Mouse (Mus musculus): ENCODE results near the gene Adap2. TPM values are rescaled to one million over a fixed set of nuclear protein-coding genes. Genes with fewer than 3 reads are reported as not detected.
"Not testable (repeated sequence)": the region's sequence is repeated elsewhere in the genome, so short reads cannot be mapped to it uniquely, and the experiment has no call there.

Gene Adap2
- under 1 TPM in 1 of 2 experiments, not detected in 1; 0.17 TPM for polyA plus RNA-seq (2017; shearing (Covaris generic))

DNA sequence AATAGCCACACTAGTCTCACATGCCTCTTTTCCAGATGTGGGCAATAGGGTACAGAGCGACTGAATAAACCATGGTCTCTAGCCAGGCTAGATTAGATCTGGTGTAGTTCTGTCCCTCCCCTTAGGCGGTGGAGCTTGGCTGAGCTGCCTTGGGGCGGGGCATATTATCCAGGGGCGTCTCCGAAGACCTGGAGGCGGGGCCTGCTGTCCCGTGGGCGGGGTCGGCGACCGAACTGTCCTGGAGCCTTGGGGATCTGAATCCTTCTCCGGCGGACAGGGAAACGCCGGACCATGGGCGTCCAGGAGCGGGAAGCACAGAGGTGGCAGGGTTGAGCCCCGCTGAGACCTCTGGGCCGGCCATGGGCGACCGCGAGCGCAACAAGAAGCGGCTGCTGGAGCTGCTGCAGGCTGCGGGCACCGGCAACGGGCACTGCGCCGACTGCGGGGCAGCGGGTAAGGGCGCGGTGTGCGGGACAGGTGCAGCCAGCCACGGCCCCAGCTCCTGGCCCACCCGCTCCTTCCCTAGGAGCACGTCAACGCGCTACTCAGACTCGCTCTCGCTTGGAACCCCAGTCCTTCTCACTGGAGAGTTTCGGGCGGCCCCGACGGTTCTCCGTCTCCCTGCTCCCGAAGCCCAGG is at the start of gene Adap2:
Adap2 (plus strand) TSS at position 249 of the 639 bp plus-strand sequence.
- peak; percentile 98 for ATAC-seq

DNA sequence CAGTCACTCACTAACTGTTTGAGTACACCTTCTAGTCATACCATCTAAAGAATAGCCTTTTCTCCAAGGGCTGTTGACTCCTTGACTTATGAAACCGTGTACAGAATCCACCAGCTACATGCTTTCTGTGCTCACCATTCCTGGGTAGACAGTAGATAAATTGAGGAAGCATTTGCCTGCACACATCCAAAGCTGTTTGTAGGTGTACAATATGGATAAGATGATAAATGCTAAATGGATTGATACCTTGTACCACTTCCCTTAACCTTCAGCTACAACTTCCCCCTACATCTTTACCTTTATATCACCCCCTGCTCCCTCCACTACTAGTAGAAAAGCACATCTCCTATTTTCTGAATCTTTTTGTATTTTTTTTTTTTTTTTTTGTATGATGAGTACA is 49.5 kb upstream of the Adap2 start:
- no peak for ATAC-seq

- ATAC-seq = no peak
These were observed 37.5 kb upstream of the Adap2 start for GRCm38 (mm10) chr11:80116411-80116810.

DNA sequence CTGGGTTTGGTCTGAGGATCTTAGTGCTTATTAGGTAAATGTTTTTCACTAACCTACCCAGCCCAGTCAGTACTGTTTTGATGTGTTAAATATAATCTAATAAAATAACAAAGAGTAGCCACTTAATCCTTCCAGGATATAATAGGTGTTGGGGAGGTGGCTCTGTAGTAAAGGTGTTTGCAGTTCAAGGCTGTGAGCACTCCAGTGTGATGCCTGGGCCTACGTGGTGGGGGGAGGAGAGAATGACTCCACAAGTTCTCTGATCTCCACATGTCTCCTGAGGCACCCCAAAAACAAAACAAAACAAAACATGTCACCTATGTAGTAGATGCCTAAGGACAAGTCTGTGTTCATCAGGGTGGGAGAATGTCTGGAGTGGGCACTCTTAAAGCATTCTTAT is 21.9 kb upstream of the Adap2 start:
- ATAC-seq = no peak

DNA sequence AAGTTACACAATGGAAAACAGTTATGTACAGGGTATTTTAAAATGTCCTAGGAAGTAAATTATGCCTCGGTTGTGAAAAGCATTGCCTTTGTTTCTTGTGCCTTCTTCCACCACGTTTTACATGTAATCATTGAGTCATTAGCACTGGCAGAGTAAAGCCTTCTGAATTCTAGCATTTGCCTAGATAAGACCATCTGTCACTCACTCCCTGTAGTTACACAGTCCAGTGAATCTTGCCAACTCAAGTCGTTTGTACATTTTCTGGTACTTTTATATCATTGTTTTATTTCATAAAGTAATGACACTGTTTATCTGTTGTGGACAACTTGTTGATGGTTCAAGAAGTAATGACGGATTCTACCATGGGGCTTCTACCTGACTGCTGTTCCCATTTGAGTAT is 19.2 kb upstream of the Adap2 start:
- ATAC-seq = no peak

- ATAC-seq = no peak
These were observed 17.8 kb upstream of the Adap2 start for GRCm38 (mm10) chr11:80135954-80136683.

GRCm38 (mm10) chr11:80136786-80137185 is 17.1 kb upstream of the Adap2 start:
- ATAC-seq = no peak

DNA sequence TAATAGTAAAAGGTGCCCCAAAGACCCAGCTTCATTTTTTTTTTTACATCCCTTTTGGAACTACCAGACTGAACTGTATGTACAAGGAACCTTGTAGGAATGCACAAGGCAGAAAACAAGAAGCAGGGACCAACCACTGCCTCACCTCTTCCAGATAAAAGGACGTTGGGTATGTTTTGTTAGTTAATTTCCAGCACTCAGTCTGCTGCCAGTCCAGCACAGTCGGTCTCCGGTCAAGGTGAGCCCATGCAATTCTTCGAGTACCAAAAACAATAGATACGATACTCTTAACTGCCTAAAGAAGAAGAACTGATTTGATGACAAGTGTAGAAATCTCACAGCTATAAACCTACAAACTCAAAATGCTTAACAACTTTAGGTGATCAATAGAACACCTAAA is 16.1 kb upstream of the Adap2 start:
- ATAC-seq = no peak

DNA sequence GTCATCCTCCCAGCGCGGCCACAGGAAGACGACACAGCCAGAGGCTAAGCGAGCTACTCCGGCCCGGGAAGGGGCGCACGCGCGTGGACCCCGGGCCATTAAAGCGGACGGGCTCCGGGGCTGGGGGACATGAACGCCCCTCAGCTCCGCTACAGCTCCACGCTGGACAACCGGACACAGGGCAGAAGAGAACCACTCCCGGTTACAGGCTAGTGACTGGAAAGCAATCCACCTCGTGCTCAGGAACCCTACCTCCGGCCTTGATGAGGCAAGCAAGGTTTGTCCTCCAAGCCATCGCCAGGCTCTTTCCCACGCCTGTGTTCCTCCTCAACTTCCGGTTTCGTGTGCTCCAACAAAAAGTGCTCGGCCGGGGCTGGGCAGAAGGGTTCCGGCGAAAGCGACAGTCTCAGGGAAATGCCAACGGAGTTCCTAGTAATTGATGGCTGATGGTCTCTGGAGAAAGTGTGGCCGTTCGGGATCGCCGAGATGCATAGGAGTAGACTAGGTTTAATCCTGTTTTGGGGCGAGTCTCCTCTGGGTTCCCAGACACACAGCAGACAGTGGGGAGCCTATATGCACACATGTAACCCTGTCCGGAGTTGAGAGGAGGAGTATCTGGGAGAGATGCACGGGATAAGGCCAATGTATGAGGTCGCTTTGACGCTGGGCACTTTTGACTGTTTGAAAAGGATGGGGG is 11.9 kb upstream of the Adap2 start, which contains the start of gene Tefm:
Tefm (minus strand) TSS at position 351 of the 697 bp plus-strand sequence.
- peak; percentile 83 for ATAC-seq

DNA sequence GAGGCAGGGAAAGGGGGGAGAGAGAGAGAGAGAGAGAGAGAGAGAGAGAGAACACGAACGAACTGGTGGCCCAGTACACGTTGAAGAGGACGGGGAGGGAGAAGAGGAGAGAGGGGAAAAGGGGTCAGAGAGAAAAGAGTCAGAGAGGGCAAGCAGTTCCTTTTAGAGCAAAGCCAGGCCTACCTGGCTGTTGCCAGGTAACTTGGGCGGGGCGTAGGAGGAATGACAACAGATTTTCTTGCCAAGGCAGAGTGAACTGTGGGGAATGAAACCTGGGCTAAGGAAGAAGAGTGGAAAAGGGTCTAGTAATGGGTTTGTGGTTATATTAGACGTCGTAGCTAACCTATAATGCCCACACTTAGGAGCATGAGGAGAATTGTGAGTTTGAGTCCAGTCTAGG is 11.0 kb upstream of the Adap2 start:
- ATAC-seq = no peak

DNA sequence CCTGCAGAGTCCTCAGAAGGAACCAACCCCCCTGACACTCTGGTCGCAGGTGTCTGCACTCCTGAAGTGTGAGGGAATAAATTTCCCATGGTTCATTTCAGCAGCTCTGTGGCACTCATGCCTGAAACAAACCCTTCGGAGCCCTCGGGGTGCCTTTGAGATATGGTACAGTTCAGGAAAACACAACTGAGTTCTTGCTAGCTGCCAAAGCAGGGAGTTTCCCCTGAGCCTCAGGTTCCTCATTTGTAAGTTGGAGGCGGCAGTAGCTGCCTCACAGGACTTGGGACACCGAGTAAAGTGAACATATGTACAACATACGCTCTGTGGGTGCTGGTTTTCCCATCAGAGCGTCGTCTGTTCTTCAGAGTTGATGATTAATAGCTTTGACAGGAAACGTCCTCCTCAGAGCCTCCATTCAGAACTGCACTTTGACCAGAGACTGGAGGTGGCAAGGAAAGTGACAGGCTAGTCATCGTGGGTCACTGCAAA is 8.1 kb upstream of the Adap2 start:
- no peak for ATAC-seq

DNA sequence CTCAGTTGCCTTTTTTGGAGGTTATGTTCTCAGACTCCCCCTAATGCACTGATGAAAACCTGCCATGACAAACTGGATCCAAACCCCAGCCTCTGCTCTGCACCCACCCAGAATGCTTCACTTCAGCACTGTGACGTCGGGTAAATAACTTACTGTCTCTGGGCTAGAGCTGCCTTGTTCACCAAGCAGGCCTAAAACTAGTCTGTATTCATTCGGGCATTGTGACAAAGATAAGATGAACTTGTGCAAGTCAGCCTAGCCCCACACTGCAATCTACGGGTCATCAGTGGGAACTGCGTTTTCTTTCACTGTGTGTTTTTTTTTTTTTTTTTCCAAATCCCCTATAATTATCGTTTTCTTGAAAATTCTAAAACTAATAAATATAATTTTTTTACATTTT is 6.2 kb upstream of the Adap2 start:
- no peak for ATAC-seq

GRCm38 (mm10) chr11:80148313-80148712 is 5.6 kb upstream of the Adap2 start:
- no peak for ATAC-seq

GRCm38 (mm10) chr11:80148974-80149373 is 4.9 kb upstream of the Adap2 start:
- ATAC-seq = not testable (repeated sequence)

GRCm38 (mm10) chr11:80149412-80150023 is 4.4 kb upstream of the Adap2 start:
- no peak for ATAC-seq

- ATAC-seq = no peak
These were observed 3.3 kb upstream of the Adap2 start for GRCm38 (mm10) chr11:80150566-80150965.

DNA sequence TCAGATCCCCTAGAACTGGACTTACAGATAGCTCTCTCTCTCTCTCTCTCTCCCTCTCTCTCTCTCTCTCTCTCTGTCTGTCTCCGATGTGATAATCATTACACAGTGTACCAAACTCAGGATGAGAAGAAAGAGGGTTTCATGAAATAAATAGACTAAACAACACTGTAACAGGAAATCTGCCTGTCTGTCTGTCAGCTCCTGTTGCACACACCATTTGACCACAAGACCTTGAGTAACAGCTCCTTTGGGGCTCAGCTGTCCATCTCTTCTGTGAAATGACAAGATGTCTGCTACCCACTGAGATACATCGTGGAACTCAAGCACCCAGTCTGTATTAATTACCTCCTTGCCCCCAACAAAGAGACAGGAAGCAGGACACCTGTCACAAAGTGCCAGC is 2.4 kb upstream of the Adap2 start:
- no peak for ATAC-seq

GRCm38 (mm10) chr11:80152376-80152775 is 1.5 kb upstream of the Adap2 start:
- no peak for ATAC-seq

DNA sequence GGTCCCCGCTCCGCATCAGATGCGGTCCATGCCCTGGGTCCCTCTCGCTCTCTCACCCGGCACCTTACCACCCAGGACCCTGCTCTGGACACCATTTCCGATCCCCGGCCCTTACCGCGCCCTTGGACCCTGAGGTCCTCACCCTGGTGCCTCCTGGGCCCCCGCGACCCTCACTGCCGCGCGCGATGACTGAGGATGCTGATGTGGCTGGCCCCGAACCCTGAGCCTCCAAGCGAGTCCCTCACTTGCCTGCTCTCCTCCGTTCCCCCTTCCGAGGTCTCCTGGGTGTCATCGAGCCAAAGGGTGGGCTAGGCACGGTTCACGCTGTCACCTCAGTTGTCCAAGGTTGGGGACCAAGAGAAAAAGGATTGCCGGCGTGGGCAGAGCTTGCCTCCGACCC is 596 bp downstream of the Adap2 start:
- no peak for ATAC-seq

DNA sequence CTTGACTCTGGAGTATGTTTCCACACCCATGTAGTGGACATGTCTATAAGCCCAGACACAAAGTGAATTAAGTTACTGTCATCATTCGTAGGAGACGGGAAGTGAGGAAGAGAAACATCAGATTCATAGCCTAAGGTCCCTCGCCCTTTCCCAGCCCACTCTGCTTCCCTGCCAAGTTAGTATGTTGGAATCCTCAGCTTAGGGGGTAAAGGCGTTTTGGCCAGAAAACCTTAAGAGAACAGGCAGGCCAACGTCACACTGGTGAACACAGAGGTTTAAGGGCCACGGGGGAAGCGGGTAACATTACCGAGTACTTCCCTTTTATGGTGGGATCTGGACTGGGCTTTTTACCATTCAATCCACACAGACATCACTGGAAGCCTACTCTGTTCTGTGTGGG is 1.6 kb downstream of the Adap2 start:
- ATAC-seq = no peak

DNA sequence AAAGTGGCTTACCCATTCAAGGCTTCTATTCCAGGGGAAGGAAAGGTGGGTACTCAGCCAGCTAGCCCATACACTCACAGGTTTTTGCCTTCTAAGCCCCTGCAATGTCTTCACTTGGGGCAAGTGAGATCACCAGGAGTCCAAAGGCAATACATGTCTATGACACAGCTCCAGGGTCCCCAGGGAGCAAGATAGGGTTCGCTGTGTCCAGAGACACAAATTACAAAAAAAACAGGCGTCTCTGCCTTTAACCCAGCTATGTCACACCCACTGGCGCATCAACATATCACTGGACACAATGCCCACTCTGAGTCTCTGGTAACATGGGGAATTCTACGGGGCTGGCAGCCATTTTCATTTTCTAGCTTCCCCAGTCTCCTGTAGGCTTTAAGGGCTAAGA is 2.1 kb downstream of the Adap2 start:
- ATAC-seq = no peak

GRCm38 (mm10) chr11:80156841-80157240 is 2.9 kb downstream of the Adap2 start:
- ATAC-seq = no peak

DNA sequence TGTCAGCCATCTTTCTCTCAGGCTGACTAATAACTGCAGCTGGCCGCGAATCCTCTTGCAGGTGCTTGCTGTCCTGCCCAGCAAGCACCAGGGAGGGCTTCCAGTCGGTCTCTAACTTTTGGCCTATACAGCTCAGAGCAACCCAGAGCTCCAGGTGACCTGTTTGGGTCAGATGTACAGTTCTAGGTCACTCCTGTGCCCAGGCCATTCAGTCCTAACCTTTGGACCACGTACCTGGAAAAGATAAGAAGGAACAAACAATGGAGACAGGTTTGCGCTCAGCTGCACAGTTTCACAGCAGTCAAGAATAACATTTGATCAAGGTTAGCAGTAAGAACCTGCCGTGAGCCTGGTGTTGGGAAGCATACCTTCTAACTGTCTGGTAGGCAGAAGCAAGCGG is 5.1 kb downstream of the Adap2 start:
- no peak for ATAC-seq
